Mouse (Mus musculus) forebrain, postnatal 0 days (tissue): ENCODE results near the gene Lamb3. TPM values are rescaled to one million over a fixed set of nuclear protein-coding genes. Genes with fewer than 3 reads are reported as not detected.
A peak's percentile ranks its signal among the peaks of the same experiment; 100 is the strongest.

Source experiments
- ATAC-seq: fragments of 200-750 bp; cut with Nextera tagmentation; 2 replicates; pipeline ENCODE4 v1.8.0; 2017; ENCODE audit warnings: mild to moderate bottlenecking, moderate library complexity
- DNase-seq: peaks from one replicate; pipeline ENCODE4 v3.0.0-alpha.2; 2015
- H3K27ac ChIP-seq: fragments of 300-500 bp; sonication (generic); 2 replicates; pipeline ENCODE4 v1.5.1; 2014; ENCODE audit warnings: low read depth, mild to moderate bottlenecking, antibody characterized with exemption, low read length, moderate library complexity, mixed read lengths
- H3K27me3 ChIP-seq: fragments of 300-500 bp; sonication (generic); 2 replicates; pipeline ENCODE4 v1.6.1; 2014; ENCODE audit warnings: mild to moderate bottlenecking, low read length, mixed read lengths; ENCODE audit not compliant: insufficient read depth
- H3K36me3 ChIP-seq: fragments of 300-500 bp; sonication (generic); 2 replicates; pipeline ENCODE4 v1.6.1; 2014; ENCODE audit warnings: mild to moderate bottlenecking, moderate library complexity; ENCODE audit not compliant: insufficient read depth
- H3K4me1 ChIP-seq: fragments of 300-500 bp; sonication (generic); 2 replicates; pipeline ENCODE4 v1.6.1; 2014; ENCODE audit warnings: antibody characterized with exemption; ENCODE audit not compliant: insufficient read depth
- H3K4me2 ChIP-seq: fragments of 300-500 bp; sonication (generic); 2 replicates; pipeline ENCODE4 v1.6.1; 2014; ENCODE audit warnings: low read depth, mild to moderate bottlenecking, moderate library complexity
- H3K4me3 ChIP-seq: fragments of 300-500 bp; sonication (generic); 2 replicates; pipeline ENCODE4 v1.5.1; 2014; ENCODE audit warnings: low read depth, low read length, mixed read lengths
- H3K9ac ChIP-seq: fragments of 300-500 bp; sonication (generic); 2 replicates; pipeline ENCODE4 v1.6.1; 2014; ENCODE audit warnings: mild to moderate bottlenecking
- H3K9me3 ChIP-seq: fragments of 300-500 bp; sonication (generic); 2 replicates; pipeline ENCODE4 v1.6.1; 2016; ENCODE audit warnings: low read length
- CTCF ChIP-seq: sonication (generic); IDR thresholded peaks from 2 replicates; pipeline ENCODE4 v1.5.1; 2016; ENCODE audit warnings: antibody characterized with exemption, control low read depth, low read depth
- WGBS: fragments of 180-500 bp; shearing (Covaris S2); extraction: QIAGEN DNeasy Blood & Tissue Kit; methylation state at CpG from one replicate; pipeline ENCODE4 v1.1.7; 2014; 5-methylcytosine and 5-hydroxymethylcytosine counted together
- polyA plus RNA-seq: library from polyadenylated mRNA; unstranded; fragments of >200 nt; fragmentation: Nextera tagmentation; extraction: Ambion mirVana; gene quantifications from 2 replicates; pipeline ENCODE4 v1.2.1, GENCODE M21; 2015
- total RNA-seq: library from RNA; depleted of rRNA; stranded (reverse); fragments of >200 nt; gene quantifications from 2 replicates; pipeline ENCODE4 v1.2.3, GENCODE M21; 2014

Lamb3 gene
- total and polyA plus RNA-seq, 2 experiments from 2014 or later: 1.1 to 1.5 TPM

- no peak overlapping the region for H3K4me2 ChIP-seq
- H3K9me3 ChIP-seq: no peaks in the 10 kb centered on the region
- H3K36me3 ChIP-seq: no peaks in the 10 kb centered on the region
- H3K4me3 ChIP-seq: no peak overlapping the region
- no peak overlapping the region for H3K27ac ChIP-seq
- H3K9ac ChIP-seq: no peak overlapping the region
- DNase-seq (no peak), ATAC-seq (no peak)
- no peaks in the 10 kb centered on the region for H3K27me3 ChIP-seq
- no peak for TF ChIP-seq CTCF
- peaks cover 4% of the 10 kb centered on the region; the same call in 1 of the 2 replicates for H3K4me1 ChIP-seq
- 81% methylated on average over 7 of the region's 7 CpGs for whole genome bisulfite sequencing
Observed at GRCm38 (mm10) chr1:193330626-193331025, 123.1 kb downstream of the Lamb3 start.

GRCm38 (mm10) chr1:193332018-193332417 lies 124.5 kb downstream of the Lamb3 start:
- Histone ChIP-seq H3K27me3 (no peaks in the 10 kb centered on the region), H3K9ac (no peak overlapping the region), H3K4me2 (no peak overlapping the region), H3K9me3 (no peaks in the 10 kb centered on the region), H3K36me3 (no peaks in the 10 kb centered on the region), H3K4me3 (no peak overlapping the region), H3K27ac (no peak overlapping the region), H3K4me1 (peaks cover 4% of the 10 kb centered on the region; the same call in 1 of the 2 replicates)
- DNase-seq (no peak), ATAC-seq (no peak)
- 89% methylated on average over 13 of the region's 13 CpGs for WGBS
- TF ChIP-seq CTCF: no peak

- no peaks in the 10 kb centered on the region for H3K27me3 ChIP-seq
- peaks cover 4% of the 10 kb centered on the region; the same call in 1 of the 2 replicates for H3K4me1 ChIP-seq
- DNase-seq (no peak), ATAC-seq (no peak)
- H3K4me2 ChIP-seq: no peak overlapping the region
- no peak overlapping the region for H3K9ac ChIP-seq
- no peak for TF ChIP-seq CTCF
- no peaks in the 10 kb centered on the region for H3K36me3 ChIP-seq
- 76% methylated on average over 1 of the region's 1 CpGs for WGBS
- no peak overlapping the region for H3K27ac ChIP-seq
- no peak overlapping the region for H3K4me3 ChIP-seq
- no peaks in the 10 kb centered on the region for H3K9me3 ChIP-seq
Observed at GRCm38 (mm10) chr1:193332671-193333070, 125.2 kb downstream of the Lamb3 start.

GRCm38 (mm10) chr1:193333776-193334175 lies 126.3 kb downstream of the Lamb3 start:
- Histone ChIP-seq H3K4me3 (no peak overlapping the region), H3K27me3 (no peaks in the 10 kb centered on the region), H3K27ac (no peak overlapping the region), H3K36me3 (no peaks in the 10 kb centered on the region), H3K4me1 (peaks cover 14% of the 10 kb centered on the region), H3K9ac (no peak overlapping the region), H3K9me3 (no peaks in the 10 kb centered on the region), H3K4me2 (no peak overlapping the region)
- no peak for ATAC-seq
- no peak for DNase-seq
- WGBS: 85% methylated on average over 3 of the region's 3 CpGs
- TF ChIP-seq CTCF: no peak

DNA sequence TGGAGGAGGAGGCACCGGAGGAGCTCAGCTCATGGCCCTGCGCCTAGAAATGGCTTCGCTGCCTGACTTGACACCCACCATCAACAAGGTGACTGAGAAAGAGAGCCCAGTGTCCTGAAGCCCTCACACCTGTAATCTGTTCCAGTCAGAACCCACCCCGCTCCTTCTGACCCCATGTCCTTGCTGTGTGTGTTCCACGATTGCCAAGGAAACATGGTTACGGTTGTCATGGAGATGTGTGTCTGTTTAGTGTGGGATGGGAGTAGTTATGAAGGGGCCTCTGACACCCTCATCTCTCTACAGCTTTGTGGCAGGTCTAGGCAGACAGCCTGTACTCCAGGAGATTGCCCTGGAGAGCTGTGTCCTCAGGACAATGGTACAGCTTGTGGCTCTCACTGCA lies 127.0 kb downstream of the Lamb3 start:
- Histone ChIP-seq H3K4me3 (no peak overlapping the region), H3K4me2 (no peak overlapping the region), H3K27ac (no peak overlapping the region), H3K27me3 (no peaks in the 10 kb centered on the region), H3K4me1 (peaks cover 18% of the 10 kb centered on the region), H3K9me3 (no peaks in the 10 kb centered on the region), H3K36me3 (no peaks in the 10 kb centered on the region), H3K9ac (no peak overlapping the region)
- peak; percentile 26; the same call in 1 of the 2 replicates for ATAC-seq
- peak; percentile 51 for DNase-seq
- TF ChIP-seq CTCF: no peak
- 60% methylated on average over 6 of the region's 6 CpGs for WGBS

DNA sequence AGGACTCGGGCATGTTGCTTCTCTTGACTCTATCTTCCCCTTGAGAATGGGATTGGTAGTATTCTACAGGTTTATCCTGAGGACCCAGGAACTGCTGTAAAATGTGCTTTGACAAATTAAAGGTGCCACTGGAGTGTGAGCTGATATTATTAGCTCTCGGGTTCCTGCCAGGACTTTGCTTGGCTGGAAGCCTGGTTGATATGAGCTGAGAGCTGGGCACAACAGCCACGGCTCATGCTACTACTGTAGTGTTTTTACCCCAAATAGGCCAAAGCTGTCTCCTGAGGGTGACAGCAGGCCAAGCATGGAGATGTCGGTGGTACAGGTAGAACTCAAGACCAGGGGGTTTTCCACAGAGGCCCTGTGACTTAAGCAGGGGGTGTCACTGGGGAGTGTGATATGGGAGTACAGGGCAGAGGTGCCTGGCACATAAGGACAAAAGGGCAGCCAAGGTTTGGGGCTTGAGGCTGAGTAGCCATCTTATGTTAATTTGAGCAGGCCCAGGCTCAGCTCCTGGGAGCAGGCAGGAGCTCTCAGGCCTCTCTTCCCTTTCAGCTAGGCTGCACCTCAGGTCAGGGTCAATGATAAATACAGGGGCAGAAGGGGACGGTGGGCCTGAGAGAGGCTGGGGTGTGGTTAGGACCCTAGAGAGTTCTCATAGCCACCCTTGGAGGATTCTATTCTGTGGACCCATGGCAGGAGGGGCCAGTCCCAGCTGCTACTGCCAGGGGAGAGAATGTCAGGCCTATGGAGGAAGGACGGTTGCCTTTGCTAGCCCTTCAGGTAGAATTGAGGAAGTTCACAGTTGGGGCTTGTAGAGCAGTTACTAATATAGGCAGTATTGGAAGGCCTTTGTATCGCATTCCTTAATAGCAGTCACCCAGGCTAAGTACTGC lies 128.9 kb downstream of the Lamb3 start:
- Histone ChIP-seq H3K27me3 (no peaks in the 10 kb centered on the region), H3K4me1 (peaks cover 18% of the 10 kb centered on the region), H3K27ac (no peak overlapping the region), H3K9ac (no peak overlapping the region), H3K9me3 (no peaks in the 10 kb centered on the region), H3K4me3 (no peak overlapping the region), H3K4me2 (no peak overlapping the region), H3K36me3 (no peaks in the 10 kb centered on the region)
- DNase-seq (no peak), ATAC-seq (no peak)
- no peak for TF ChIP-seq CTCF
- WGBS: 62% methylated on average over 7 of the region's 7 CpGs

- Histone ChIP-seq H3K27ac (no peak overlapping the region), H3K9ac (no peak overlapping the region), H3K4me3 (no peak overlapping the region), H3K9me3 (no peaks in the 10 kb centered on the region), H3K36me3 (no peaks in the 10 kb centered on the region), H3K4me1 (peaks cover 18% of the 10 kb centered on the region), H3K4me2 (no peak overlapping the region), H3K27me3 (no peaks in the 10 kb centered on the region)
- no peak for TF ChIP-seq CTCF
- 78% methylated on average over 9 of the region's 9 CpGs for WGBS
- ATAC-seq: no peak
- no peak for DNase-seq
Observed at GRCm38 (mm10) chr1:193337018-193337321, 129.5 kb downstream of the Lamb3 start.
